Mouse (Mus musculus) cortical plate, adult 2 months (tissue): Measurements from ENCODE around the gene Cpe.

Source experiments
- CTCF ChIP-seq: fragments of 200-500 bp; IDR thresholded peaks from 2 replicates; pipeline ENCODE4 v1.5.1; 2011; ENCODE audit warnings: mild to moderate bottlenecking, control low read depth, low read length; ENCODE audit not compliant: insufficient read depth; ENCODE audit errors: extremely low read depth
- POLR2A ChIP-seq: fragments of 200-500 bp; IDR thresholded peaks from 2 replicates; pipeline ENCODE4 v1.6.1; 2011; ENCODE audit warnings: mild to moderate bottlenecking, low read length, control low read depth; ENCODE audit not compliant: insufficient read depth; ENCODE audit errors: extremely low read depth

- TF ChIP-seq CTCF (no peak), POLR2A (no peak)
These were observed 63.7 kb downstream of the Cpe start for GRCm38 (mm10) chr8:64629034-64629760.
